Mouse (Mus musculus): ENCODE results near the gene Megf6.

GRCm38 (mm10) chr4:154262071-154262470, 91.5 kb downstream of the Megf6 start:
- no peak for TF ChIP-seq CTCF (IDR thresholded peaks at IDR 0.05; ENCODE audit: borderline replicate concordance, control insufficient read depth, extremely low read depth, insufficient read depth, low read length, poor library complexity)
- TF ChIP-seq POLR2A (IDR thresholded peaks at IDR 0.05; ENCODE audit: control insufficient read depth, extremely low read depth, insufficient read depth, low read length, poor library complexity), result no peak
